In the genomic region with DNA sequence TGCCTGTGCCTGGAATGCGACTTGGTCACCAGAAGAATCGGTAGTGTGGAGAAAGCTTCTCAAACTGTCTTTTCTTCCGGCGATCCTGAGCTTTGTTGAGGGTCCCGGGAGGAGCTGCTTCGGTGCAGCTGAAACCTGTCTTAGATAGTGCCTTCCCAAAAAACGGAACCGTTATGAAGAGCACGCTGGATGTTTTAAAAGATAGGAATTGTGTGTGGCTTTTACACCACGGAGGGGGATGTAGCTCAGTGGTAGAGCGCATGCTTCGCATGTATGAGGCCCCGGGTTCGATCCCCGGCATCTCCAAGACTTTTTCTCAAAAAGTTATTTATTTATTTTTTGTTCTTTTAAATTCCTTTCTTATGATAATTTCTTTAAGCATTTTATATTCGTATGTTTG, we compare ENCODE assay signal across 8 mouse cellular contexts. TPM values are rescaled to one million over a fixed set of nuclear protein-coding genes. Genes with fewer than 3 reads are reported as not detected.
DNase-seq lines count a peak whose midpoint lies in the region; ATAC-seq and TF ChIP-seq lines count a peak whose summit lies in the region.

No protein-coding gene starts in this region.

- no peaks in the 10 kb centered on the region for H3K9me3 ChIP-seq in hindbrain, embryonic 12.5 days (replicated peaks)
- H3K9me3 ChIP-seq in limb, embryonic 15.5 days, result no peaks in the 10 kb centered on the region

- peak overlapping the region; percentile 46; the same call in 1 of the 2 replicates for H3K9ac ChIP-seq in hindbrain, embryonic 12.5 days
- no peak overlapping the region for H3K9ac ChIP-seq in limb, embryonic 15.5 days

- H3K4me2 ChIP-seq in hindbrain, embryonic 12.5 days (replicated peaks), result peak overlapping the region; percentile 62
- peak overlapping the region; percentile 47 for H3K4me2 ChIP-seq in limb, embryonic 15.5 days

- H3K27me3 ChIP-seq in hindbrain, embryonic 12.5 days, result peaks cover 14% of the 10 kb centered on the region
- 0 out of 2 replicates have a peak, but pooled peaks cover 4% of the 10 kb centered on the region for H3K27me3 ChIP-seq in limb, embryonic 15.5 days

- TF ChIP-seq CTCF in cortical plate, adult 2 months (IDR thresholded peaks at IDR 0.05; ENCODE audit: extremely low read depth, insufficient read depth, low read length), result no peak

- no peaks in the 10 kb centered on the region for H3K36me3 ChIP-seq in hindbrain, embryonic 12.5 days
- H3K36me3 ChIP-seq in limb, embryonic 15.5 days, result no peaks in the 10 kb centered on the region

- no peaks in the 10 kb centered on the region for H3K4me1 ChIP-seq in cortical plate, adult 2 months (ENCODE audit: control insufficient read depth, insufficient read depth, low read length)
- no peaks in the 10 kb centered on the region for H3K4me1 ChIP-seq in hindbrain, embryonic 12.5 days
- peaks cover 2% of the 10 kb centered on the region; the same call in 1 of the 2 replicates for H3K4me1 ChIP-seq in limb, embryonic 15.5 days

- ATAC-seq in hindbrain, embryonic 12.5 days (ENCODE audit: low FRiP score), result peak; percentile 77
- ATAC-seq in limb, embryonic 15.5 days (ENCODE audit: insufficient number of reproducible peaks, low FRiP score, low TSS enrichment, low read depth), result no peak

- H3K27ac ChIP-seq in cortical plate, adult 2 months (ENCODE audit: insufficient read depth, low read length), result no peak overlapping the region
- H3K27ac ChIP-seq in hindbrain, embryonic 12.5 days, result no peak overlapping the region
- H3K27ac ChIP-seq in limb, embryonic 15.5 days, result no peak overlapping the region

- peak; percentile 38 for DNase-seq in adrenal gland, postnatal 10 days
- no peak for DNase-seq in adrenal gland, postnatal 36 days
- peak; percentile 58 for DNase-seq in A20 (ENCODE audit: low read depth, low spot score)
- DNase-seq in retina, postnatal 1 day, result peak; percentile 80
- DNase-seq in gastrocnemius, postnatal 10 days, result no peak

- TF ChIP-seq POLR2A in cortical plate, adult 2 months (IDR thresholded peaks at IDR 0.05; ENCODE audit: extremely low read depth, insufficient read depth, low read length), result no peak

- peak overlapping the region; percentile 55 for H3K4me3 ChIP-seq in cortical plate, adult 2 months (ENCODE audit: insufficient read depth, low read length)
- peak overlapping the region; percentile 45 for H3K4me3 ChIP-seq in hindbrain, embryonic 12.5 days
- H3K4me3 ChIP-seq in limb, embryonic 15.5 days, result peak overlapping the region; percentile 39

- WGBS in hindbrain, embryonic 12.5 days, result under 1% methylated on average over 16 of the region's 16 CpGs
- 1% methylated on average over 16 of the region's 16 CpGs for WGBS in limb, embryonic 15.5 days

RNA-seq across cellular contexts. Expression of a gene that starts 38.5 kb away (rescaled TPM):
- total RNA-seq in adrenal gland, postnatal 10 days (2021), result not detected
- not detected for total RNA-seq in adrenal gland, postnatal 36 days (2021)
- 0.10 TPM in 1 of 2 replicates, not detected in the other for polyA plus RNA-seq in cortical plate, adult 2 months (2012; rRNA removed)
- polyA plus RNA-seq in hindbrain, embryonic 12.5 days (2016; fragmentation: Nextera tagmentation; extraction: Ambion mirVana), result not detected in 2 replicates
- not detected in 2 replicates for polyA plus RNA-seq in limb, embryonic 15.5 days (2015; fragmentation: Nextera tagmentation; extraction: Ambion mirVana)
- total RNA-seq in gastrocnemius, postnatal 10 days (2021), result not detected

RNA-seq across cellular contexts. Expression of a gene that starts 57.9 kb away (rescaled TPM):
- total RNA-seq in adrenal gland, postnatal 10 days (2021), result under 1 TPM in 1 of 2 experiments, not detected in 1; 0.27 TPM
- total RNA-seq in adrenal gland, postnatal 36 days (2021), result not detected
- 1.6 TPM in 1 of 2 replicates, not detected in the other for polyA plus RNA-seq in cortical plate, adult 2 months (2012; rRNA removed)
- 0.85 TPM in 1 of 2 replicates, not detected in the other for polyA plus RNA-seq in hindbrain, embryonic 12.5 days (2016; fragmentation: Nextera tagmentation; extraction: Ambion mirVana)
- polyA plus RNA-seq in limb, embryonic 15.5 days (2015; fragmentation: Nextera tagmentation; extraction: Ambion mirVana), result 0.23 TPM in 1 of 2 replicates, not detected in the other
- not detected for total RNA-seq in gastrocnemius, postnatal 10 days (2021)

Comparison
In these comparisons a context has a peak if more than half of its experiments do, and no peak if none do; other contexts are left out.
1. DNase-seq: peak in adrenal gland, postnatal 10 days (single experiment), A20 (single experiment) and retina, postnatal 1 day (single experiment); none in adrenal gland, postnatal 36 days (0 of 2) and gastrocnemius, postnatal 10 days (single experiment).
2. Peak in every context shown above with its lines, with median percentiles within 50 percentile points of each other: H3K4me3 ChIP-seq.